ENCODE assay signal across 9 mouse cellular contexts in the genomic region with DNA sequence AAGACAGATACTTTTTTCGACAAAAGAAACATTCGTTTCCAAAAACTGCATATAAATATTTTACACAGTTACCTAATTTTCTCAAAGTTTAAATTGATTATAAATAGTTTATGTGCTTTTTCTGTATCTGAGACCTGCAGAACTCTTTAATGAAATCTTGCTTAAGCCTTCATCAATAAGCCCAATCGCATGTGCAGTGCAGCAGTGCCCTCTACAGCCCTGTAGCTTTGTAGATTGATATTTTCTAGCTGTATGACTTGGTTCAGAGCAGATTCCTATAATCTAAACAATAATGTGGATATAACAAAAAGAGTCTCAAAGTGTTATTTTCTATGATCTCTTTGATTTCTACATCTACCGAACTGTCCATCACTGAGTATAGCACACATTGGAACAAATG.
DNase-seq lines count a peak whose midpoint lies in the region; ATAC-seq and TF ChIP-seq lines count a peak whose summit lies in the region.
"Had no signal": no experiment of that assay in that cellular context is flagged by ENCODE, and none has a peak within 500 bp of the region (broad histone marks: within the 10 kb centered on the region; RNA-seq: fewer than 3 reads in every experiment).

No protein-coding gene starts in this region.

- no peaks in the 10 kb centered on the region for H3K36me3 ChIP-seq in hindbrain, embryonic 15.5 days
- H3K36me3 ChIP-seq: neural tube, embryonic 12.5 days had no signal

- no peaks in the 10 kb centered on the region for H3K9me3 ChIP-seq in hindbrain, embryonic 15.5 days
- H3K9me3 ChIP-seq: neural tube, embryonic 12.5 days had no signal

- peak; percentile 2 to 5 for DNase-seq in heart, postnatal 14 days
- no peak for DNase-seq in heart, adult 9 months (ENCODE audit: low spot score in 2 of 2)
- peak; percentile 93 for DNase-seq in brain, embryonic 14.5 days (ENCODE audit: low read depth)
- peak; percentile 68 to 78 for DNase-seq in left cerebral cortex, postnatal 14 days (ENCODE audit: low spot score in 2 of 2)
- no peak for DNase-seq in urinary bladder, postnatal 36 days (ENCODE audit: low spot score in 2 of 2)

- H3K27me3 ChIP-seq in hindbrain, embryonic 15.5 days, result no peaks in the 10 kb centered on the region
- H3K27me3 ChIP-seq: neural tube, embryonic 12.5 days had no signal

- H3K4me2 ChIP-seq in hindbrain, embryonic 15.5 days, result no peak overlapping the region
- H3K4me2 ChIP-seq: neural tube, embryonic 12.5 days had no signal

- peak; percentile 76; the same call in 1 of the 2 replicates for TF ChIP-seq CTCF in brain, embryonic 14.5 days (IDR thresholded peaks at IDR 0.05; ENCODE audit: borderline replicate concordance, extremely low read depth, insufficient read depth, insufficient read length)

- TF ChIP-seq POLR2A in brain, embryonic 14.5 days (IDR thresholded peaks at IDR 0.05; ENCODE audit: borderline replicate concordance, extremely low read depth, insufficient read depth, insufficient read length, poor library complexity, severe bottlenecking), result no peak

- ATAC-seq in hindbrain, embryonic 15.5 days (ENCODE audit: low FRiP score, low read depth), result peak; percentile 84
- no peak for ATAC-seq in activated CD4-positive, CD25-positive, alpha-beta regulatory T cell, adult 4 months
- no peak for ATAC-seq in erythroblast, adult 5-6 weeks (replicated peaks; ENCODE audit: low FRiP score, poor library complexity, severe bottlenecking)

- intact Hi-C loops in heart, postnatal 14 days (cut with DNase I), result no loop called here
- intact Hi-C loops in left cerebral cortex, postnatal 14 days (cut with DNase I), result no loop called here

- no peak overlapping the region for H3K9ac ChIP-seq in hindbrain, embryonic 15.5 days
- H3K9ac ChIP-seq: neural tube, embryonic 12.5 days had no signal

- WGBS in hindbrain, embryonic 15.5 days, result 85% methylated on average over 4 of the region's 4 CpGs

- H3K4me1 ChIP-seq in hindbrain, embryonic 15.5 days (replicated peaks), result no peaks in the 10 kb centered on the region
- H3K4me1 ChIP-seq: neural tube, embryonic 12.5 days had no signal

- no peak overlapping the region for H3K27ac ChIP-seq in hindbrain, embryonic 15.5 days (replicated peaks)
- H3K27ac ChIP-seq: neural tube, embryonic 12.5 days had no signal

- H3K4me3 ChIP-seq in hindbrain, embryonic 15.5 days, result no peak overlapping the region
- H3K4me3 ChIP-seq: neural tube, embryonic 12.5 days had no signal

Comparison
In these comparisons a context has a peak if more than half of its experiments do, and no peak if none do; other contexts are left out.
1. DNase-seq: peak in heart, postnatal 14 days (2 of 2), brain, embryonic 14.5 days (single experiment) and left cerebral cortex, postnatal 14 days (2 of 2); none in heart, adult 9 months (0 of 2) and urinary bladder, postnatal 36 days (0 of 2).